Mouse (Mus musculus) heart, adult 9 months (tissue): ENCODE measurements at regions not wholly inside any gene's neighbourhood (a gene's known extent, or its start where the extent isn't known, plus 50 kb on each side); places are given as distances from the start of the nearest gene placed in this dataset.
"Not testable (repeated sequence)": the region's sequence is repeated elsewhere in the genome, so short reads cannot be mapped to it uniquely, and the experiment has no call there.

Experiments
- DNase-seq, 2 experiments: peaks; one replicate each; pipeline ENCODE4 v3.0.0; 2022; ENCODE audit warnings: low spot score in 2 of 2

DNA sequence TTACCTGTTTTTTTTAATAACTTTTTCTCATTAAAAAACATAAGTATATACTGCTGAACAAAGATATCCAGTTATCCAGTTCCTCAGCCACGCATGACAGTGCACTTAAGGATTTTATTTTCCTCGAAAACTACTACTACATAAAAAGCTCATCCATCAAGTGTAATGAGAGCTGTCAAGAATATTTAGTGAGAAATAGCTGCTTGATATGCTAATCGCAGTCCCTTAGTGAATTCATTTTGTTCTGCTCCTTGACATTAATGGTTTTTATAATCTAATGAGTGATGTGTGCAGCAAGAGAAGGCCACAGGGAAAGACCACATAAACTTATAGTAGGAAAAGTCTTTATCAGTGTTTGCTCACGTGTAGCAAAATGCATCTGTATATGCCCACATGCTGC, 754.0 kb upstream of the Slc39a10 start:
- no peak for DNase-seq

DNA sequence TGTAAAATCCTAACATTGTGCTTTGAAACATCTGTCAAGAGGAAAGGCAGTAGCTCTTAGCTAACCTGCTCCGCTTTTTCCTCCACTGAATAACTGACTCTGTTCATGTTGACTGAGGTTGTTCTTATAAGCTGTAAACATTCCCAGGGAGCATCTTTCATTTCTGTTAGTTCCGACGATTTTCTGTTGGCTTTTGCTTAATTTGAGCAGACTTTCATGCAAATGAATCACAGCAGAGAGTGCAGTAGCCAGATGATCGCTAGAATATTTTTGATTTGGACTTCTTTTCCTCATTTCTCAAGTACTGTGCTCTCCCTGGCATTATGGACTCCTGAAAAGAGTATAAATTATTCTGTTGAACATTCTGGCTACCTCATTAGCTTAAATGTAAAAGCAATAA, 713.9 kb upstream of the Slc39a10 start:
- DNase-seq, result no peak

DNA sequence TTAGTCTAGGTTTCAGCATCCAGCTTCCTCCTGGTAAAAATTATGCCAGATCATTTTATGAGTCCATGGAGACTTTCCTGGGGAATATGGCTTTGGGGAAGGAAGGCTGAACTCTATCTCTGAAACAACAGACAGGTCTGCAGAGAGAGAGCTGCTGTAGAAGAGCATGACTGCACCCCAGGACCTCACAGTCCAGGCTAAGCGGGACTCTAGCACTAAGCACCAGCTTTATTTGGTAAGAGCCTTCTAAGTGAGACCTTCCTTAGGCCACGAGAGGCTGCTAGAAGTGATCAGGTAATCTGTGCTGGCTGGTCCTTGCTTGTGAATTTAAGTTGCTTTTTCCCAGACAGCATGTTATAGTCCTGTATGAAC, 711.3 kb upstream of the Slc39a10 start:
- DNase-seq, result no peak

DNA sequence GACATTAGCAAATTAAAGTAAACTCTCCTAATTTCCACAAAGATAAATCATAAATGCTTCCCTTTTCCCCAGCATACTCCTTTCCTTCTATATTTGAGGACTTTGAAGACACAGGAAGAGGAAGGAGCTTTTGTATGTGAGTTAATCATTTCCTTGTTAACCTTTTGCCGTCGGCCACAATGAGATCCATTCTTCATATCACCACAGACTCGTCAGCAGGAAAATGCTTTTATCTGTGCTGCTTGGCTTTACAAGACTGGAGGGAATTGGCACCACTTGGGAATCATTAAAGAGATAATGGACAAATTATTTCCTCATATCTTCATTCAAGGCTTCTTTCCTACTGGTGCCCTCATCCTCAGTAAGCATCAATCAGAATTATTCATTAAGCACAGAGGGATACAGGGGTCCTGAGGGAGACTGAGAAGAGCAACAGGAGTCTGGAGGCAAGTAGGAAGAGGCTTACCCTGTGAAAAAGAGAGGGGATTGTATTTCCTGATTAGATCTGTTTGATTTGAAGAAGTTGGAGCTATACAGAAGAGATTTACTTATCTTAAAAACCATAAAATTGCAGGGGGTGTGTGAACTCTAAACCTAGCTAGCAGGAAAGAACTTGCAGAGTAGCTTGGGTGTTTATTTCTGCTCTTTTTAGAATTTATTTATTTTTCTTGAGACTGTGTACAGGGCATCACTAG, 710.8 kb upstream of the Slc39a10 start:
- no peak for DNase-seq

DNA sequence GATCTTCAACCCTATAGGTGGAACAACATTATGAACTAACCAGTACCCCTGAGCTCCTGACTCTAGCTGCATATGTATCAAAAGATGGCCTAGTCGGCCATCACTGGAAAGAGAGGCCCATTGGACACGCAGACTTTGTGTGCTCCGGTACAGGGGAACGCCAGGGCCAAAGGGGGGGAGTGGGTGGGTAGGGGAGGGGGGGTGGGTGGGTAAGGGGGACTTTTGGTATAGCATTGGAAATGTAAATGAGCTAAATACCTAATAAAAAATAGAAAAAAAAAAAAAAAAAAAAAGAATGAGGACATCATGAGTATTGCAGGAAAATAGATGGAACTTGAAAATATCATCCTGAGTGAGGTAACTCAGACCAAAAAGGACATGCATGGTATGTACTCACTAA, 701.0 kb upstream of the Slc39a10 start:
- DNase-seq, result not testable (repeated sequence)

DNA sequence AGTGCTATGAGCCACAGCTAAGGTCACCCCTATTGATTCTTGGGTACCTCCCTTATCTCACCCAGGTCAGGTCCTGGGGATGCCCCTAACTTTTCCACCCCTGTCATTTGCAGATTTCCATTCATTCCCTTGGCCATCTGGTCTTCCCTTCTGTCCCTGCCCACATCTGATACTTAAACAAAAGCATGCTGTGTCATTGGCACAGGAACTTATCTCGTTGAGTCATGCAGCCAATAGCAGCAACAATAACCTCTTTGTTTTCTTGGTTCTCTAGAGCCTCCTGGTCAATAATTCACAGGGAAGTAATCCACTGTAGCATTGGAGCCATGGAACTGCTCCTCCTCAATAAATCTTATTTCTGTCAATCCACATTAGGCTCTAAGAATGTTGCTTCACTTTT, 653.0 kb upstream of the Slc39a10 start:
- no peak for DNase-seq

DNA sequence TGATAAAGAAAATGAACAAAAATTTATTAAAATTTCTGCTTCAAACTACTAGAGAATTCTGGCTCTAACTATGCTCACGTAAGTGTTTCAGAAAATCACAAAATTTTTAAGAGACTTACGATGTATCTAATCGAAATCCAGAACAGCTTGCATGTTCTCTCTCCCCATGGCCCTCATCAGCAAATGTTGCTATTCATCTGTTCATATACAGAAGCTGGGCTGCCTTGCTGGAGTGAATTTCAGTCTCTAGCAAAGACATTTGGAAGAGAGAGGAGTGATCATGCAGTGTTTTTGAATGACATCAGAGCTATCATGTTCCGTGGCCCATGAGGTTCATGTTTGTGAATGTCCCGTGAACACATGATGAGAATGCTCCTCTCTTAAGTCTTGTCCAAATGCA, 618.8 kb upstream of the Slc39a10 start:
- no peak for DNase-seq

DNA sequence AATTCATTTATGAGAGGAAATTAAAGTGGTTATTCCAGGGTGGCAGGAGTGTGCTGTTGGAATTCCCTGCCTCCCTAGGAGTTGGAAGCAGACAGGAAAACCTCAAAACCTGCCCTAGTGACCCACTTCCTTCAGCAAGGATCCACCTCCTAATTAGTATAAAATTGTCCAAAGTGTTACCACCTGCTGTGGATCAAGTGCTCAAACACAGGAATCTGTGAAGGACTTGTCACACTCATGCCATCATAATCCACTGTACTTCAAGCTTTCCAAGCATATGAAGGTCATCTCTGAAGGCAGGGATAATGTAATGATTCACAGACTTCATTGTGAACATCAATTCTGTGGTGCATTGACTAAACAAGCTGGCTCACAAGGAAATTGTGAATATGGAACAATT, 615.1 kb upstream of the Slc39a10 start:
- DNase-seq, result no peak

DNA sequence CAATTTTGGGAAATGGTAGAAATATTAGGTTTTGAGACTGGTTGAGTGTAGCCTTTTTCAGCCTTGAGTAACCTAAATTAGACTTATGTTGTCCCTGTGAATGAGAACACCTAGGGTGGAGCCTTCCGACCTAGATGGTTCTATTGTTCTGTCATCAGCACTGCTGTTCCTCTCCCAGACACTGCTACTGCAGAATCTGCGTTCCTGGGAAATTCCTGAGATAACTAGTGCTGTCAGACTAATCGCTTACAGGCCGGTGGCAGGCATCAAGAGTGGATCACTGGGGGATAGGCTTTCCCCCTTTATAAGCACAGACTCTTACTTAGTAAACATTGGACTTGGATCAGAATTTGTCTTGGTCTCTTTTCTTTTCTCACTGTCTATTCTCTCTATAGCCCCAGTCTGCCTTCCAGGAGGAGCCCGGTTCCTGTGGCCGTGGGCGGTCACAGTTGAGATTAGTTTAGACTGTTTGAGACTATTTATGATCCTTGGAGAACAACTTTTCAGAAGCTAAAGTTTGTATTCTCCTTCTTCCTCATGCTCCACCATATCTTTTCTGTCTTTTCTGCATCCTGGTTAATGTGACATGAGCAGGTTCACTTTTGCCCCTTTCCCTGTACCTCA, 596.0 kb upstream of the Slc39a10 start:
- no peak for DNase-seq

DNA sequence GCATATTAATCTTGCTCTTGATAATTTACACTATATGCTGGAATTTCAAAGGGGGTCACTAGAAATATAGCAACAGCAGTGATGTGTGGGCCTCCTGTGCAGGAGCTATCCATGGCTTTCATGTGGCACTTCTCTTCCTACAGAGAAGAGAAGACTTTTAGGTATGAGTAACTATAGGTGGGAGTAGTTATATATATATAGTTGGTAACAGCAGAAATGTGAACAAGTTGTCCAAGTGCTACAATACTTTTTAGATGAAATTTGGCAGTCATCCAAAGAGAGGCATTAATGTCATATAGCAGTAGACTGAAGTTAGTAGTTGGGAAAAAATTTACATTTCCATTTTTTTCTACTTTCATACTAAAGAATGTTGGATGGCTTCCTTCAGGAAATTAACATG, 593.4 kb upstream of the Slc39a10 start:
- DNase-seq, result no peak

DNA sequence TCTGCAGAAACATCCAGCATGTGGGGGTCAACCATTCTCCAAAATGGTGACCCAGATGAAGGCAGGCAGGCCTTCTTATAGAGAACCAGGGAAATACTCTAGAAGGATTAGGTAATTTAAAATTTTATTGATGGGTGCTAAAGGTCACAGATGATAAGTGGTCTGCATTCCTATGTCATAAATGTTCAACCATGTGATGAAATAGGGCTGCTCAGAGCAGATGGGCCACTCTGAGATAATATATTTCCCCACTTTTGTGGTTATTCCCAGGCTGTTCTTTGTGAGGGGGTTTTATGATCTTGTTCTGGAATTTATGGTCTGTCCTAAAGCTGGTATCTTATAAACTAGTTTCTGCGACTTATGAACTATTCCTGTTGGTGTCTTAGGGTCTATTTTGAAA, 586.4 kb upstream of the Slc39a10 start:
- DNase-seq, result no peak

DNA sequence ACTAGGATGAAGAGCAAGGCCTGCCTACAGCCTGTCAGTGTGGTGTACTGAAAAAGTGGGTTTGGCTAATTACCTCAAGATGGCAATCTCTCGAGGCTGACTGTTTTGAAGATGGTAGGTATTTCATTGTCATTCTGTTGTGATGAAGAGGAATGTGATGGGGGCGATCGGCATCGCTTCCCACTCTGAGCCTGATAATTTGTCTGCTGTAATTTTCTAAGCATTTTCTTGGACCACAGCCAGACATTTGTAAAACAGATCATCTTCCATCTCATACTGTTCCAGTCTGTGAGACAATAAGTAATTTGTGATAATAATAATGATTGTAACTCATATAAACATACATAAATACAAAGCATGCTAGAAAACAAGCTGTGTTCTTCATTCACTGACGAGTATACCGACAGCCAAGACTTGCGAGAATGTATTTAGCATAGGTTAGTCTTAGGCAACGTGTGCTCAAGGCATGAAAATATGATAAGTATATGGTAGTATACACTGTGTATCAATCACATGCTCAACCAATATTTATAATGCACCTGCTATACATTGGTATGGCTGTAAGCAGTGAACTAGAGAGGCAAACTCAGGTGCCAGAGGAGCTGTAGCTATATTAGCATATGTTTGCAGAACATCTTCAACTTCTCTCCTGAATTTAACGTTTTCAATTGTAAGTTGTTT, 574.1 kb upstream of the Slc39a10 start:
- no peak for DNase-seq

DNA sequence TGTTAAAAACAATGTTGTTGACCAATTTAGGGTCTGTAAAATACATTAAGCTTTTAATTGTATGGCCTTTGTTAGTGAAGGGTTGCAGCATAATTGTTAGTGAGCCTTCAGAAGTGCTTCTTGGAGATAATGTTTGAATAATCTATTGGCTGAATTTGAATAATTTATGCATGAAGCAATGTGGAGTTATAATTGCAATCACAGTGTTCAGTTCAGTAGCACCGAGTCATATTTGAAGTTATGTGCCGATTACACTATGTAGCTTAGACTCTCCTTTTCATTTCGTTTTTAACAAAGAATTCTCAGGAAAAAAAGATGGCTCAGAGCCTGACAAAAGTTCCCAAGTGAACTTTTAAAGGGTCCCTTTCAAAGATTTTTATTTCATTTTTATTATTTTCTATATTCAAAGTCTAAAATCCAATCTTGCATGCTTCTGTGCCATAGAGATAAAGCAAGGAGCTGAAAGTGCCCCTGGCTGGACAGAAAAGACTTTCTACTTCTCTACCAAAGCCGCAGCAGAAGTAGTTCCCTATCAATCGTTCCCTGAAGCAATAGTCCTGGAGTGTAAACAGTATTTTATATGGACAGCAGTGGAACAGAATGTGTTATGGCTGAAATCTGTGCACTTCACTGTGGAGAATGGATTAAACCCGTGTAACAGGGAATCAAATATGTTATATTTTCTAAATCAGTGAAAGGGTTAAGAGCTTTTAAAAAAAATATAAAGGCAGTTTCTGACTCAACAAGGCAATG, 556.3 kb upstream of the Slc39a10 start:
- DNase-seq, result no peak

DNA sequence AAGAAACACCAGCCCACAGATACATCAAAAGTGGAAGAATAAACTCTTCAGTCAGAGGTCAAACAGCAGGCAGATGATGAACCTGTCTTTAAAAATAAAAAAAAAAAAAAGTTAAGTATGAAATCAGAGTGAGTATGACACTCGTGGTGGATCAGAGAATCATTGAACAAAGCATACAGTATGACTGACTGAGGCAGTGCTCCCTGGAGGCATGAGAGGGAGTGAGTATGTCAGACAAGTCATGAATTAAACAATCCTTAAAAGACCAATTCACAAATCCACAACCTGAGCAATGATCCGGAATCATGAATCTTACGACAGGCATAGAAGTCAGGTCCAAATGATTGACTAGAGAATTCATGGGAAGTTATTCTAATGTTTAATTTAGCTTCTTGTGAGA, 555.4 kb upstream of the Slc39a10 start:
- no peak for DNase-seq

DNA sequence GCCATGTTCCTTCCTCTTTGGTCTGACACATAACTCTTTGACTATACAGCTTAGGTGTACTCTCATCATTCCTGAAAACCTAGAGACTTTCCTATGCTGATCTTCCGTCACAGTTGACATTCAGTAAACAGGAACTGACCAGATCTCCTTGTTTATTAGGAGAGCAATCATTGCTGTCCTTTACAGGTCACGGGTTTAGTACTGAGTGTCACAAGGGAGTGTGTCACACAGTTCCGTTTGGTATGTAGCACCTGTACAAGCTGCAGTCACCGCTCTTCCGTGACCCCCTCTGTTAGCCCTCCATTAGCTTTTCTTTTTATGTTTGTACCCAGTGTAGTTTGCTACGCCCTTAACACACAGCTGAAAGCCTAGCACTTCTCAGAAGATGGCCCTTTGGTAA, 553.4 kb upstream of the Slc39a10 start:
- no peak for DNase-seq

DNA sequence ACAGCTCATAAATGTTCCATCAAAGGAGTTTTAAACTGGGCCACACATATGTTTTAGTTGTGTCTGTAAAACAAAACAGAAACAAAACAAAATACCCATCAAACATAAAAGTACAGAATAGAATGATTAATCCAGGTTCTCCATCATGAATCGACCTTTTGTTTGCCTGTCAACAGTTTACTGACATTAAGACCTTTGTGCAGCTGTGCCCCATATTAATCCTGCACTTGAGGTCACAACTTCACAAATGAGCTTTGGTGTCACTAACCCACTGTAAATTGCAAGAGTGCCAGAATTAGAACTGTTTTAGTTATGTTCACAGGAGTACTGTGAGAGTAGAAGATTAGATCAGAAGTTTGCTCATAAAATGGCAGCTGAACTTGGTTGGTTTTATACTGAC, 540.2 kb upstream of the Slc39a10 start:
- DNase-seq, result no peak

DNA sequence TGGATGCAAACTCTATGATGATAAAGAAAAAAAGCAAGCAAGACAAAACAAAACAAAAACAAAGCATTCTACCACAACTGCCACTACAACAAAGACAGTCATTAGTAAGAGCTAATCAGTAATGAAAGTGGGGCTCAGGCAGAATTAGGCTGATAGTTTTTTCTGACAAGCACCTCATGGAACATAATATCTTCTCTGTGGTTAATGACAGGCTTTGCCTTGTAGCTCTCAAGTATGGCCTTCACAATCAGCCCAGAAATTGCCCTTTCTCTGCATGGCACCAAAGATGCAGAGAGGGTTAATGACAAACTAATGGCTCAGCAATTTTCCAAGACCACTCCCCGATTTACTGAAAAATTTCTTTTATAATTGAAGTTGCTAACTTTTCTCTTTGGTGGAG, 512.5 kb upstream of the Slc39a10 start:
- DNase-seq, result no peak

DNA sequence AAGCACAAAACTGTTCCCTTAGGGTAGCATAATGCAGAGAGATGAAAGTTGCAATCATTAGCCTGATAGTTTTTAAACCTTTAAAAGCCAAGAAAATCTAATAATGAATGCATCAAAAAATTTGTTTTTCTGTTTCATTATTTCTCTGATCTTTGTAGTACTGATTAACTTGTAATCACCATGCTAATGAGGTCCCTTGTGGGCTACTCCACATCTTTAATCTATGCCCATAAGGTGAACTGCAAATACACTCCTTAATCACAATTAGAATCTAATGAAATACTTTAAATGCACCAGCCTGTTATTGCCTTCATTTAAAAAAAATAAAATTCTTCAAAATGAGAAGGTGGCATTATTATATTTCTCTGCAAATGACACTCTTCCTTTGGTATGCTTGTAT, 493.9 kb upstream of the Slc39a10 start:
- DNase-seq, result no peak

DNA sequence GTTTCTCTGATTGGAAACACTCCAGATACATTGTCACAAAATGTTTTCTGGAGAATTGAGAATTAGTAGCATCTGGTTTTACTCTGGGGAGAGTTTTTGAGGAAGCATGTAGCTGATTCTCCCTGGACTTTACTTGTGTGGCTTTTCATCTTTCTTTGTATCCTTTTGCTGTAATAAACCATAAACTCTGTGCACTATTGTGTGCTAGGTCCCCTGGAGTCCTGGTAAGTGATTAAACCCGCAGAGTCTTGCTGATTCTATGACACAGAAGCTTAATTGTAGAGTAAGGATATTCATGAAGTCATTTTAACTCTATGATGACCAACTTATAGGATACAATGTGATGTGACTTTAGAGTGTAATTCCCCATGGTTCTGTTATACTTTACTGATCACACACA, 486.1 kb upstream of the Slc39a10 start:
- DNase-seq, result no peak

DNA sequence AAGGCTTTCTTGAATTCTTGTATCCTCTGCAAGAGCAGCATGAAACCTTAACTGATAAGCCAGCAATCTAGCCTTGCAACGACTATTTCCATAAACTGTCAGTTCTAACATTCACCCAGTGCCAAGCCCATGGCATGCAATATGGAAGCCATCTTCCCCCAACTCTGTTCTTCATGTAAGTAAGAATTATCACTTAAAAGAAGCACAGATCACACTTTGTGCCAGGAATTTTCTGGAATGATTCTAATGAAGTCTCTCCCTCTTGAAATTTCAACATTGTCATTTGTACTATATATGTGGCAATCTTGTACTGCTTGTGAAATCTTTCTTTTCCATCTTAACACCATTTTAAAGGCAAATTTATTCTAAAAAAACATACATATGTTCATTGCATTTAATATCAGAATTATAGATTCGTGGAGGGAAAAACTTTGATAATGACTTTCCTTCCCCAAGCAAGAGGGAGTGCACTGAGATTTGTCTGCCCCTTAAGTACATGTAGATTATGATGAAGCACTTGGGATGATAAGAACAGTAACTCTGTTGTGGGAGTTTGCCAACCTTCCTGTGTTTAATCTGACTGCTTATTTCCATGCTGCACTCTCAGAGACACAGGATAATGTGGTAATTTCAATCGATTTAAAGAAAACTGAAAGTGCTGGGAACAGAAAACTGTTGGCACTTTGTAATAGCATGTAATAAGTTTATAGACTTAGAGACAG, 447.2 kb upstream of the Slc39a10 start:
- no peak for DNase-seq

DNA sequence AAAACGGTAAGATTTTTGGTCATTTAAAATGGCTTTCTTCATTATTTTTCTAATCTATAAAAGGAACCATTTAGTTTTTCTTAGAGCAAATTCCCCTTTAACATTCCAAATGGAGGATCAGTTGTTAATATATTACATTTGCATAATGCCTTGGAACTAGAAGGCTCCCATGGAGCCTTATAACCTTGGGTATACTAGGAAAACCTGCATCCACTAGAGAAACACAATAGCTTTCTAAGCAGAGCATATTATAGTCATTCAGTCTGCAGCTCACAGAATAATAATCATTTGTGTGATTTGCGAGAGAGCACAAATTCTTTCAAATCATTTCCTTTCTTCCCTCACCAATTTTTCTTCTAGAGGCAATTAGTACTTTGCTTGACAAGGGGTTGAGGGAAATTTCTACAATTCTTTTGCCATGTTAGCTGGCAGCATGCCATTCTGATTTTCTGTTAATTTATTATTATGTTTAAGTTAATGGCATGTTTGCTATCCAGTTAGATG, 418.0 kb upstream of the Slc39a10 start:
- DNase-seq, result no peak

DNA sequence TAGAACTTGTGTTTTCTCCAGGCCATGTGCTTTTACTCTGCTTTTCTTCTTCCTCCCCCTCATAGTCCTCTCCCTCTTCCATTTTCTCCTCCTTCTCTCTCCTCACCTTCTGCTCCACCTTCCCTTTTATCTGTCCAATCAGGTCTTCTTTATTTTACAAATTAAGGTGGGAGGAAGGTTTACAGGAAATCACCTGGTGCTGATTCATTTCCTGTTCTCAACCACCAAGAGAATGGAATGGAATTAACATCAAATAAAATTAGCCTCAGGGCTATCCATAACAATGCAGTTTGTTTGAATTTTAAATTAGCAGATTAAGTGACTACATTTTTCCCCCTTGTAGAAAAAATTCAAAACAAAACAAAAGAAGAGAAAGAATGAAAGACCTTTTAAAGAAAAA, 414.3 kb upstream of the Slc39a10 start:
- no peak for DNase-seq
